Mouse (Mus musculus): ENCODE data around the gene Col4a2.

GRCm38 (mm10) chr8:11337642-11338041 lies 25.0 kb downstream of the Col4a2 start:
- no peak for TF ChIP-seq POLR2A (IDR thresholded peaks at IDR 0.05; ENCODE audit: borderline replicate concordance, extremely low read depth, insufficient read depth, insufficient read length, poor library complexity, severe bottlenecking)
- no peak for TF ChIP-seq CTCF (IDR thresholded peaks at IDR 0.05; ENCODE audit: borderline replicate concordance, extremely low read depth, insufficient read depth, insufficient read length)

Measured in brain, embryonic 14.5 days (tissue).